Mouse (Mus musculus) right cerebral cortex, postnatal 14 days (tissue): ENCODE measurements at regions not wholly inside any gene's neighbourhood (a gene's known extent, or its start where the extent isn't known, plus 50 kb on each side); places are given as distances from the start of the nearest gene placed in this dataset.
A peak's percentile ranks its signal among the peaks of the same experiment; 100 is the strongest.

Experiments used
- DNase-seq: peaks from one replicate; pipeline ENCODE4 v3.0.0; 2022

- peak; percentile 5 for DNase-seq
Observed at GRCm38 (mm10) chr8:49631286-49631685, 787.5 kb upstream of the Tenm3 start.

DNA sequence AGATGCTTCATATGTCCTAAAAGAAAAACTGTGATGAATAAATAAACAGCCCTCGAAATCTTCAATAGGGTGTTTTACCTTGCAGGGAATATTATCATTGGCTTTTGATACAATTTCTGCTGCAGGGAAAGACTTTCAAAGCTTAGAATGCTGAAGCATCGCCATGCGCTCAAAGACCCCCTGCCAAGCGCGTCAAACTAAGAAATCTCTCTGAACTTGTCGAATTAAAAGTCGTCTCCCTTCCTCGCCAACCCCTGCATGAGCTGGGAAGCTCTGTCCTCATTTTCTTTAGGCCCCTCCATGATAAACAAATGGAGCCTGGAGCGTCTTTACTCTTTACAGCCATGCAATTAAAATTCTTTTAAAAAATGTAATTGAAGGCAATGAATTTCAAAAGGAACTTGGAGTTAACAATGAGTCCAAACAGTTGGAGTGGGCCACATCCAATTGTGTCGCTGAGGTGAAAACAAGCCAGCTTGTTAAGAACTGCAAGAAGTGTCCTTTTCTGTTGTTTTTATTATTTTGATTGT is 784.3 kb upstream of the Tenm3 start:
- DNase-seq = no peak

DNA sequence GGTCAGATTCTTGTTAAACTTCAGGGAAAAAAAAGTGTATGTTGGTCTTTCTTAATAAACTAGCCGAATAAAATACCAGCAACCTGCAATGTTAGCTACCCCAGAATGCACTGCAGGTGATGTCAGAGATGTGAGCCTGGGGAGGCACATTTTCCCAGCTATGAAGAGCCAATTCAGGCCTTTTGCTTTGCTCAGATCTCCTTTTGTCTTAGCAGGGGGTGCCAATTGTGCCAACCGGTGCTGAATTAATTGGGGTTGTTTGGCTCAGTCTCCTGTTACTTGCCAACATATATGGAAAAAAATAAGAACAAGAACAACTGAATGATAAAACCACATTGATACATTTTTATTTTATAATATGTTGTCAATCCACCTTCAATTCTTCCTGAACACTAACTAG is 751.8 kb upstream of the Tenm3 start:
- DNase-seq = no peak

GRCm38 (mm10) chr8:49567423-49567822 is 723.7 kb upstream of the Tenm3 start:
- DNase-seq = no peak

GRCm38 (mm10) chr8:49563499-49564279 is 719.9 kb upstream of the Tenm3 start:
- no peak for DNase-seq

DNA sequence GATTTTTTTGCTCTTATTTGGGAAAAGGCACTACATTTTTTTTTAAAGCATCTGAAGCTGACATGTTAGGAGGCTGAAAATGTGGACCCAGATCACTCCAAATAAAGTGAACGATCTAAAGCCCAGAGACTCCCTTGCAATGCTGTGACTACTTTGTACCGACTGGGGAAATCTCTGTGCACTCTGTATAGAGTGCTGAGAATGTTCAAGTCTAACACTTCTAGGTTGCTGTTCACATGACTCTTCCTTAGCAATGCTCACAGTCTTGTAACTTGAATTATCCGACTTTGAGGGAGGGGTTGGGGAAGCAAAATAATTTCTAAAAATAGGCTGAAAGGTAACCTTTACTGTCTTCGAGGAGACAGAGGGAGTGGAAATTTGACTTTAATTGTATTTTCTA is 719.2 kb upstream of the Tenm3 start:
- no peak for DNase-seq

DNA sequence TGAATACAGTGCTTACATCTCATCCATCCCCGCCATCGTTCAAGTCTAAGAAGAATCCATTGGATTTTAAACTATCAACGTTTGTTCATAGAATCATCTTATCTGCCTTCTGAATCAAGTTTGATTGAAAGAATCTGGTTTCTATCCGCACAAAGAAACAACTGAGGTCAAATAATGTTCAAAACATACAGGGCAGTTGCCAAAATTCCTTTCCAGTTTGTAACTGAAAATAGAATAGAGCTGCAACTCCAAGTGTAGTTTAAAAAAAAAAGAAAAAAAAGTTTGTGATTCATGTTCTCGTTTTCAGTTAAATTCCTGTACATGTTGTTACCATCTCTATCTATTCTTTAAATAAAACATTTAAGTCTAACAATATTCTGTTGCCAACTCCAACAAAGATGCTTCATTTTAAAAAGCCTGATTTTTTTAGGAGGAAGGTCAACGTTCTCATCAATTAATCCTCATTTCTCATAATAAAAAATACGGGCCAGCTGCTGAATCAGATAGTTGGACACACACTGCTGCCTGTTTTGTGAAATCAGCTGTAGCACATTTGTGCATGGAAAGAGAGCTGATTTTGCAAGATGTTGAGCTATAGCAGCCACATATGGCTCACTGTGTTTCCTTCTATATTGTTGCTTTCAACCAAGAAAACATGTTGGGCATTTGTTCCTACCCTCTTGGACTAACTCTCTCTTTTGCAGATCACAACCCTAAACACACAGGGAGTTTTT is 712.1 kb upstream of the Tenm3 start:
- no peak for DNase-seq

DNA sequence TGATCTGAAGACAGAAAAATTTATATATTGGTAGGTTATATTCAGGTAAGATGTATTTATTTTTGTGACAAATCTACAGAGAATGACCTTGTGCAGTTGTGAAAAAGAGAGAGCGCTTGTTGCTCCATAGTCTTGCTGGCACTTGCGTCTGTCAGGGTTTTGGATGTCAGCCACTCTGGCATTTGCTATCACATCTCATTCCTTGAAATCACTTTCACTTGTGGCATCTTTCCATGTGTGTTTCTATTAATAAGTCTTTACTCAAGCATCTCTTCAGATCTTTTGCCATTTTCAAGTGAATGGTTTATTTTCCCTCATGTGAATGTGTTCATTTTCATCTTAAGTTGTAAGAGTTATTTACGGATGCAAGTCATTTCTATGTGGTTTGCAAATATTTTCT is 709.4 kb upstream of the Tenm3 start:
- no peak for DNase-seq

- DNase-seq = no peak
Observed at GRCm38 (mm10) chr8:49543321-49543720, 699.6 kb upstream of the Tenm3 start.

GRCm38 (mm10) chr8:49541337-49541736 is 697.6 kb upstream of the Tenm3 start:
- DNase-seq = no peak

DNA sequence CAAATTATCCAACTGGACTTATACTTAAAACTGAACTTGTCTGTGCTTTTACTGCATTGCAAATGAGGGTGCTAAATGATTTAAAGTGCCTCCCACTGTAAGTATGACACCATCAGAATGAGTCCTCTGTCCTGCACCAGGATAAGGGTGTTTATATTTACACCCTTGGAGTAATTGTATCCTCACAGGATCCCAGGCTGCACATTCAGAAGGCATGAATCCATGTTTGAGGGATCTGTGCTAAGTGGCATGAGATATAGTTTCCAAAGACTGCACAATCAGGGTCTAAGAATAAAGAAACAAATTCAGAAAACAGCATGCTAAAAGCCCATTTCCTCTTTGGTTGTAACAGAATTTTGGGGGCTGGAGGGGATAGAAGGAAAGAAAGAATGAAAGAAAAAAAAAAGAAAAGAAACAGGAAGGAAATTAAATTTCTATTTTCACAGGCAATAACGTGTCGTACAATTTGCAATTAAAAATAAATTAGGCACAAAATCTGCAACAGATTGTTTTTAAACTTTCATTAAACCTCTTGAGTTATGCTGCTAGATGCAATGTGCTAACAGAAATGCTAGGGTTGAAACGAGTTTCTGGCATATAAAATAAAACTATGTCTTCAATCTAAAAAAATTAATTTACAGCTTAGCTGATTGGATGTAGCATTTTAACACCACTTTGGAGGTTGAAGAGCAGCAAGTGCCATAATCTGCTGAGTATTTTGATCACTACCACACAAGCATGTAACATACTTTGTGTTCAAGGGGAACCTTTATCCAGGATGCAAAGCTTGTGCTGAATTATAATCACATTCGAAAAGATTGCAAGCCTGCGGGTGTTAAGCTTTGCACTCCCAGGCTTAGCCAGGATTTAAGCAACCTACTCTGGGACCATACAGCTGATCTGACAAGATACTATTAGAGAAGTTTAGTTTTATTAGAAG is 689.9 kb upstream of the Tenm3 start:
- DNase-seq = no peak

GRCm38 (mm10) chr8:49529294-49529693 is 685.5 kb upstream of the Tenm3 start:
- DNase-seq = no peak

- no peak for DNase-seq
Observed at GRCm38 (mm10) chr8:49492906-49493305, 649.2 kb upstream of the Tenm3 start.

- DNase-seq = no peak
Observed at GRCm38 (mm10) chr8:49485284-49485683, 641.5 kb upstream of the Tenm3 start.

DNA sequence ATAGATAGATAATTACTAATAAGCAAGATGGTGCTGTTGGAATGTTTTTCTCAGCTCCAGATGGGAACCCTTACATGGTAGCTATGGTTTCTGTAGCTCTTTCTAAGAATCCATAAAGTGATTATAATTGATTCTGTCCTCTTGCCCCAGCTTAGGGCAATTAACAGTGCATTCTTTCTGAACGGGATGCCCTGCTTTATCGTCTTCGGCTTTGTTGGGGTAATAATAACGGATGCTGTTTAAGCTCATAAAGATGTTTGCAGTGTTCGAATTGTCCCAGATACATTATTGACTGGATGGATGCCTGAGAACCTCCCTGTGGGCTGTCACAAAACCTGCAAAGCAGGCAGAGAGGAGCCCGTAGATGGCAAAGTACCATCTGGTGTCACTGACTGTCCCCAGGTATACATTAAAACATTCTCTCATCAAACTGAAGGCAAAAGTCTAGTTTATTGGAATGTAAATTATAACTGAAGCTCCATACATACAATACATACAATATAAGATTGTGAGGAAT is 637.8 kb upstream of the Tenm3 start:
- DNase-seq = no peak

DNA sequence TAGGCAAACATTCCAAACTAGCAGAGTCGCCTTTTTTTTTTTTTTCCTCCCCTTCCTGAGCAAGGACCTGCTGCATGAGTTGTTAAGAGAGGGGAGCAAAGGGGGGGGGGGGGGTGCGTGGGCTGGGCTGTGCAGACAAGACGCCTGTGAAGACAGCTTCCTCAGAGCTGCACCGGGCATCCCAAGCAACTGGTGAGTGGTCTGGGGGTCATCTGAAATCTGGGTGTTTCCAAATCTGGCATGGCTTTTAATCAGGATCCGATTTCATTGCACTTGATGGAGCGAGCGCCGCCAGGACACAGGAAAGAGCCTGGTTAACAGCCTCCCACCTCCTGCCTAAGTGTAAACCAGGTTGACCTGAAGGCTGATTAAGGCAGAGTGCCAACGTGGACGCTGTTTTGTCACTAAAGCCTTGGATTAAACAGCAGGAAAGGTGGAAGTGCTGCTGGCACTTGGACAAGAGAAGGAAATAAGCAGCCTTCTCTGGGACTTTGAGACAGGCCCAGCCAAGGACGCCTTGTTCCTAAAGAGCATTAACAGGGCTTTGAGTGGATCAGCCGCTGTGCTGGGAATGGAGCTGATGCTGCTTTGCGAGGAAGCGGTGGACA is 622.3 kb upstream of the Tenm3 start:
- no peak for DNase-seq

DNA sequence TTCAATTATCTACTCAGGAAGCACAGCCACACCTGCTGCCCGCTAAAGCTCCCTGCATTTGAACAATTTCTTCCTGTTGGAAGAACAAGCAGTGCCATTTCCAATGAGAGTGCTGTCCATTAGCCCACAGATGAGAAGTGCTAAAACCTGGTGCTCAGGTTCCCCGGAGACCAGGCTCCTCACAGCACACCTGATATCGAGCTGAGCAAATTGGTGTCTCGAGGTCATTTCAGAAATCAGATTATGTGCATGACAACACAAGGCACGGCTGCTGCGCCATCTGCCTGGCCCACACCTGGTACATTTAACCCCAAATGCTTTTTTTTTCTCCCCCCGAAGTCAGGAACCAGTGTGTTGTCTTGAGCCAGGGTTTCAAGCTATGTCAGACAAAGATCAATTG is 621.3 kb upstream of the Tenm3 start:
- no peak for DNase-seq

DNA sequence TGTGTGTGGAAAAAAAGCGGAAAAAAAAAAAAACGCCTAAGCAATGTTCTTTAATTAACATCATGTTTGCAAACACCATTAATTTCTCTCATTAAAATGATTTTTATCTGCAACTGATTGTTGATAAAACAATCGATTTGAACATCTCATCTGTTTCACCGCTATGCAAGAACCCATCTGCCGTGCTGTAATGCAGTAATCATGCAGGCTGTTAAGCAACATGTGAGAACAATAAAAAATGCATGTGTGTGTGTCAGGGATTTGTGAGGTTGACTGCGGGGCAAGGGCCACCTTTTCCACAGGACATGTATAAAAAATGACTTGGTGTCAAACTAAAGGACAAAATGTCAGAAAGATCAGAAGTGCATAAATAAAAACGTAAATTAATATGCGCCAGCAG is 618.9 kb upstream of the Tenm3 start:
- DNase-seq = no peak

GRCm38 (mm10) chr8:49461724-49462473 is 618.1 kb upstream of the Tenm3 start:
- DNase-seq = no peak

DNA sequence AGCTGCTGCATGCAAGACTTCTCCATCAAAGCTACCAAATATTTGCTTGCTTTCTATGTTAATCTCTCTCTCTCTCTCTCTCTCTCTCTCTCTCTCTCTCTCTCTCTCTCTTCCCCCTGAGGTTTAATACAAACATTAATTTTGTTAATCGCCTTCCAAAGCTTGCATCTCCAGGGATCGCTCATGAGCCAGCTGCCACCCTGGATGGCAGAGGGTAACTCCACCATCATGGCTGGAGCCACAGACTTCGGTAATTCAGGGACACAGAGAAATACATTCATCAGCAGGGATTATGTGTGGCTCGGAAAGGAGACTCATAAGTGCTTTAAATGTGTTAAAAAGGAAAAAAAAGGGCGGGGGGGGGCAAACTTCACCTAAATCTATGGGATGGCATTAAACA is 601.7 kb upstream of the Tenm3 start:
- DNase-seq = no peak

DNA sequence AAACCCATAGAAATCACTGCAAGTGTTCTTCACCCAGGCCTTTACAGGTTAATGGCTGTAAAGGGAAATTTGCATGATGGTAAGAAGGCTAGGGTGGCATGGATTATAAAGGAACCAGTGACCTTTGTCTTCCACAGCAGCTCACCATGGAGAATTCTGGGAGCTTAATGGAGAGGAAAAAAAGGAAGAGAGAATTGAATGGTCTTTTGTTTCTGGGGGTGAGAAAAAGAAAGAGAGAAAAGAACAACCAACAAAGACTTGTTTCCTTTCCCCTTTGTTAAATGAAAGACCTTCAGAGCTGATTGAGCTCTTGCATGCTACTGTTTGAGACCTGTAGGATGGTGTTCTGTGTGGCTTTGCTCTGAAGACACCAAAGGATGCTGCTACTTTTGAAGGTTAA is 597.5 kb upstream of the Tenm3 start:
- DNase-seq = no peak

DNA sequence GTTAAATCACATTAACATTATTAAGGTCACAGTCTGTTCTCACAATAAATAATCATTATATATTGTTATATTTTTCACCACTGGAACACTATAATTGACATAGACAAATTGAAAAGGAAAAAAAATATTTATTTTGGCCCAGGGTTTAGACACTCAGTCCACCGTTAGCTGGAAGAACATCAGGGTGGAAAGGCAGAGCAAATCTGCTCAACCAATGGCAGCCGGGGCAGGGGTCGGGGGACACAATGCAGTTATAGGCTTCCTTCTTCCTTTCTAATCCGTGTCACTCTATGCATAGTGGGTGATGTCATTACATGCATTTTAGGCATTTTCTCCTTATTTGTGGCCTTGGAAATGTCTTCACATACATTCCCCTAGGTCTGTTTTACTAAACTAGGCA is 552.8 kb upstream of the Tenm3 start:
- no peak for DNase-seq
